Mouse (Mus musculus): ENCODE data around the gene Wdr25. TPM values are rescaled to one million over a fixed set of nuclear protein-coding genes. Genes with fewer than 3 reads are reported as not detected.

Gene Wdr25
- total and polyA plus RNA-seq, 3 experiments, result 8.7 to 10.8 TPM; not detected in 1

GRCm38 (mm10) chr12:108909846-108910433 is 16.5 kb downstream of the Wdr25 start:
- Histone ChIP-seq H3K36me3 (ENCODE audit: control insufficient read depth in 1 of 2, insufficient read depth in 2 of 2, low read length in 2 of 2) (no peaks in the 10 kb centered on the region), H3K9me3 (replicated peaks; ENCODE audit: insufficient read depth, low read length) (no peaks in the 10 kb centered on the region), H3K27me3 (ENCODE audit: control insufficient read depth in 1 of 2, insufficient read depth in 2 of 2, low read length in 2 of 2) (no peaks in the 10 kb centered on the region), H3K79me2 (ENCODE audit: control insufficient read depth, insufficient read depth, low read length, poor library complexity) (no peaks in the 10 kb centered on the region), H3K9ac (ENCODE audit: control insufficient read depth, low read depth, low read length, poor library complexity, severe bottlenecking) (no peak overlapping the region), H3K4me3 (ENCODE audit: control insufficient read depth in 1 of 2, insufficient read depth in 1 of 2, low read depth in 2 of 2, low read length in 2 of 2) (no peak overlapping the region), H3K27ac (ENCODE audit: control insufficient read depth, low read depth, low read length) (no peak overlapping the region), H3K4me1 (ENCODE audit: control insufficient read depth in 1 of 2, insufficient read depth in 2 of 2, low read length in 2 of 2) (no peaks in the 10 kb centered on the region)
- TF ChIP-seq JUND (IDR thresholded peaks at IDR 0.05; ENCODE audit: low read depth, low read length) (no peak), TAL1 (IDR thresholded peaks at IDR 0.05; ENCODE audit: low read length) (no peak), GATA1 (IDR thresholded peaks at IDR 0.05; ENCODE audit: low read depth, low read length) (no peak), USF1 (IDR thresholded peaks at IDR 0.05; ENCODE audit: low read depth, low read length) (no peak), ZKSCAN1 (IDR thresholded peaks at IDR 0.05; ENCODE audit: low read depth, low read length) (no peak), ZNF384 (IDR thresholded peaks at IDR 0.05; ENCODE audit: low read depth, low read length) (no peak), RCOR1 (IDR thresholded peaks at IDR 0.05; ENCODE audit: low read depth, low read length) (no peak), MEF2A (IDR thresholded peaks at IDR 0.05; ENCODE audit: extremely low read depth, insufficient replicate concordance, low read depth, low read length, poor library complexity, severe bottlenecking) (no peak), SIN3A (IDR thresholded peaks at IDR 0.05; ENCODE audit: low read length) (no peak), NRF1 (IDR thresholded peaks at IDR 0.05; ENCODE audit: insufficient read depth, low read depth, low read length, poor library complexity, severe bottlenecking) (no peak), POLR2AphosphoS5 (IDR thresholded peaks at IDR 0.05; ENCODE audit: borderline replicate concordance, low read depth, low read length) (no peak), ETS1 (IDR thresholded peaks at IDR 0.05; ENCODE audit: low read depth, low read length) (no peak), TBP (IDR thresholded peaks at IDR 0.05; ENCODE audit: low read depth, low read length) (no peak), ZC3H11A (IDR thresholded peaks at IDR 0.05; ENCODE audit: low read depth, low read length) (no peak), MAFK (IDR thresholded peaks at IDR 0.05; ENCODE audit: borderline replicate concordance, low read depth, low read length) (no peak), ELF1 (IDR thresholded peaks at IDR 0.05; ENCODE audit: low read depth, low read length) (no peak), TCF12 (IDR thresholded peaks at IDR 0.05; ENCODE audit: low read depth, low read length) (no peak)
- no peak for DNase-seq (ENCODE audit: low read depth, low spot score)

- TF ChIP-seq KAT2A (conservative IDR thresholded peaks at IDR 0.05; ENCODE audit: low read depth, low read length) (no peak), JUND (IDR thresholded peaks at IDR 0.05; ENCODE audit: low read depth, low read length) (no peak), RAD21 (IDR thresholded peaks at IDR 0.05; ENCODE audit: low read depth, low read length) (no peak), TBP (IDR thresholded peaks at IDR 0.05; ENCODE audit: low read depth, low read length) (no peak), CHD2 (IDR thresholded peaks at IDR 0.05; ENCODE audit: low read length) (no peak), MAFK (IDR thresholded peaks at IDR 0.05; ENCODE audit: borderline replicate concordance, low read depth, low read length) (no peak), E2F4 (IDR thresholded peaks at IDR 0.05; ENCODE audit: borderline replicate concordance, low read depth, low read length) (no peak), MYC (IDR thresholded peaks at IDR 0.05; ENCODE audit: low read depth, low read length) (no peak), MXI1 (IDR thresholded peaks at IDR 0.05; ENCODE audit: low read depth, low read length) (no peak), NRF1 (IDR thresholded peaks at IDR 0.05; ENCODE audit: insufficient read depth, low read depth, low read length, poor library complexity, severe bottlenecking) (no peak), USF1 (IDR thresholded peaks at IDR 0.05; ENCODE audit: low read depth, low read length) (no peak), CHD1 (IDR thresholded peaks at IDR 0.05; ENCODE audit: low read depth, low read length) (no peak), ETS1 (IDR thresholded peaks at IDR 0.05; ENCODE audit: low read depth, low read length) (no peak), GATA1 (IDR thresholded peaks at IDR 0.05; ENCODE audit: low read depth, low read length) (no peak), POLR2A (IDR thresholded peaks at IDR 0.05; ENCODE audit: control insufficient read depth in 1 of 2, insufficient read depth in 1 of 2, low read depth in 1 of 2, low read length in 2 of 2, poor library complexity in 1 of 2) (no peak), EP300 (IDR thresholded peaks at IDR 0.05; ENCODE audit: low read depth in 1 of 2, low read length in 2 of 2) (no peak)
- H3K9ac ChIP-seq (ENCODE audit: control insufficient read depth, low read depth, low read length, poor library complexity, severe bottlenecking), result no peak overlapping the region
- no peak overlapping the region for H3K27ac ChIP-seq (ENCODE audit: control insufficient read depth, low read depth, low read length)
- H3K79me2 ChIP-seq (ENCODE audit: control insufficient read depth, insufficient read depth, low read length, poor library complexity), result no peaks in the 10 kb centered on the region
- H3K4me3 ChIP-seq (ENCODE audit: control insufficient read depth in 1 of 2, insufficient read depth in 1 of 2, low read depth in 2 of 2, low read length in 2 of 2), result no peak overlapping the region
- no peak for DNase-seq (ENCODE audit: low read depth, low spot score)
- no peaks in the 10 kb centered on the region for H3K4me1 ChIP-seq (ENCODE audit: control insufficient read depth in 1 of 2, insufficient read depth in 2 of 2, low read length in 2 of 2)
- no peaks in the 10 kb centered on the region for H3K9me3 ChIP-seq (replicated peaks; ENCODE audit: insufficient read depth, low read length)
- H3K27me3 ChIP-seq (ENCODE audit: control insufficient read depth in 1 of 2, insufficient read depth in 2 of 2, low read length in 2 of 2), result no peaks in the 10 kb centered on the region
- no peaks in the 10 kb centered on the region for H3K36me3 ChIP-seq (ENCODE audit: control insufficient read depth in 1 of 2, insufficient read depth in 2 of 2, low read length in 2 of 2)
These were observed 19.0 kb downstream of the Wdr25 start for GRCm38 (mm10) chr12:108912442-108912841.
